Mouse (Mus musculus) kidney, postnatal 14 days (tissue): ENCODE results near the gene Runx3.

Experiments
- DNase-seq: peaks from one replicate; pipeline ENCODE4 v3.0.0; 2022; ENCODE audit warnings: mixed read lengths

Gene Runx3

GRCm38 (mm10) chr4:135115426-135116170 lies 4.9 kb upstream of the Runx3 start:
- DNase-seq = no peak

GRCm38 (mm10) chr4:135116391-135116790 lies 4.1 kb upstream of the Runx3 start:
- no peak for DNase-seq

GRCm38 (mm10) chr4:135117846-135118245 lies 2.6 kb upstream of the Runx3 start:
- DNase-seq = no peak

GRCm38 (mm10) chr4:135118855-135119474 lies 1.5 kb upstream of the Runx3 start:
- DNase-seq = no peak

- no peak for DNase-seq
Observed at GRCm38 (mm10) chr4:135123721-135124120, 3.3 kb downstream of the Runx3 start.

GRCm38 (mm10) chr4:135124732-135125131 lies 4.3 kb downstream of the Runx3 start:
- DNase-seq = no peak

- no peak for DNase-seq
Observed at GRCm38 (mm10) chr4:135125152-135125551, 4.7 kb downstream of the Runx3 start.

- DNase-seq = no peak
Observed at GRCm38 (mm10) chr4:135126385-135126784, 5.9 kb downstream of the Runx3 start.

GRCm38 (mm10) chr4:135128841-135129520 lies 8.5 kb downstream of the Runx3 start:
- no peak for DNase-seq

- no peak for DNase-seq
Observed at GRCm38 (mm10) chr4:135130156-135130555, 9.7 kb downstream of the Runx3 start.

GRCm38 (mm10) chr4:135131145-135131544 lies 10.7 kb downstream of the Runx3 start:
- no peak for DNase-seq

- DNase-seq = no peak
Observed at GRCm38 (mm10) chr4:135132797-135133196, 12.3 kb downstream of the Runx3 start.

GRCm38 (mm10) chr4:135133711-135134110 lies 13.3 kb downstream of the Runx3 start:
- no peak for DNase-seq

- DNase-seq = no peak
Observed at GRCm38 (mm10) chr4:135135331-135135730, 14.9 kb downstream of the Runx3 start.

GRCm38 (mm10) chr4:135136202-135136601 lies 15.8 kb downstream of the Runx3 start:
- DNase-seq = no peak

- DNase-seq = no peak
Observed at GRCm38 (mm10) chr4:135136612-135137011, 16.2 kb downstream of the Runx3 start.

- DNase-seq = no peak
Observed at GRCm38 (mm10) chr4:135140647-135141515, 20.4 kb downstream of the Runx3 start.

- no peak for DNase-seq
Observed at GRCm38 (mm10) chr4:135141720-135142119, 21.3 kb downstream of the Runx3 start.

GRCm38 (mm10) chr4:135146734-135147133 lies 26.3 kb downstream of the Runx3 start:
- no peak for DNase-seq

- no peak for DNase-seq
Observed at GRCm38 (mm10) chr4:135148660-135149059, 28.2 kb downstream of the Runx3 start.

GRCm38 (mm10) chr4:135150031-135150801 lies 29.8 kb downstream of the Runx3 start:
- peak; percentile 77 for DNase-seq
